Mouse (Mus musculus) lung, postnatal 36 days (tissue): Measurements from ENCODE around the gene Mas1.

Experiments
- DNase-seq: peaks from one replicate; pipeline ENCODE4 v3.0.0; 2022; ENCODE audit warnings: mixed read lengths

The Mas1 gene

DNA sequence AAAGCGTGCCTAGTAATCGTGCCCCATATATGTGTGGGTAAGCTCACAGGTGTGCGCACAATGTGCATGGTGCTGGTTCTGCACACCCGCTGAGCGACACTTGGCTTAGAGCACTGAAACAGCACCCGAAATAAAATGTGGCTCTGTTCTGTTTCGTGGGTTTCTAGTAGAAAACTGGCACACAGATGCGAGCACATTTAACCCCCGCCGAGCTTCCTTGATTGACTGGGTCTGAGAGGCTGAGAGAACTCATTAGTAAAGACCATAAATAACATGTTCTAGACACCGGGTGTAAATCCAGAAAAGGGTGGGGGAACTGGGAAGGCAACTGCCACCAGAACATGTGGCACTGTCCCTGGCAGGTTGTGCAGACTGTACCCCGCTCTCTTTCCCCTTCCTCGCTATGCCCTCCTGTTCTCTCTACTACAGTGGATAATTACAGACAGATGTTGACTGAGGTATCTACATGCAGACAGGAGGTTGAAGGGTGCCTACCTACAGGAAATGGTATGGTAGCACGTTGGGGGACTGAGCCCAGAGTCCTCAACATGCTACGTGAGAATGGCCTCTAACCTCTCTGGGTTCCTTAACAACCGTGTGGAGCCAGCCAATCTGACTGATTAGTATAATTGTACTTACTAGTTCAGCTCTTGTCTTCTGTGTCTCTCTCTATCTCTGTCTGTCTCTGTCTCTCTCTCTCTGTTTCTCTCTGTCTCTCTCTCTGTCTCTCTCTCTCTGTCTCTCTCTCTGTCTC, 4.5 kb upstream of the Mas1 start:
- DNase-seq, result no peak

- no peak for DNase-seq
These were observed 697 bp upstream of the Mas1 start for GRCm38 (mm10) chr17:12868640-12869039.

DNA sequence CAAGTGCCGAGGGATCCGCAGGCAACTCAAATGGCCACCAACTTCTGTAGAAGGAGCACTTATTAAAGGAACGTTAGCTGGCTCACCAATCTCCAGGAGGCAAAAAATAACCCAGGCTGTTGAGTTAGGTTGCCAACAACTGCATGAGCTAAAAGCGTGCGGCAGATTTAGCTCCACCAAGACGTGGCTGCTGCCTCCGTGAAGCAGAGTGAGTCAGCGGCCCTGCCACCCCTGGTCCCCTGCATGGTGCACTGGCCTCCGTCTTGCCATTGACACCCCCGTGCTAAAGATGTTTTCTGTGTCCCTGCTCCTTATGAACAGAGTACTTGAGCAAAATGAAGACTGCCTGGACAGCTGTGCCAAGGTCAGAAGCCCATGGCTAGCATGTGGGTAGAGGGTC, 1.1 kb downstream of the Mas1 start:
- DNase-seq, result no peak

GRCm38 (mm10) chr17:12865407-12865806, 2.5 kb downstream of the Mas1 start:
- DNase-seq, result no peak

DNA sequence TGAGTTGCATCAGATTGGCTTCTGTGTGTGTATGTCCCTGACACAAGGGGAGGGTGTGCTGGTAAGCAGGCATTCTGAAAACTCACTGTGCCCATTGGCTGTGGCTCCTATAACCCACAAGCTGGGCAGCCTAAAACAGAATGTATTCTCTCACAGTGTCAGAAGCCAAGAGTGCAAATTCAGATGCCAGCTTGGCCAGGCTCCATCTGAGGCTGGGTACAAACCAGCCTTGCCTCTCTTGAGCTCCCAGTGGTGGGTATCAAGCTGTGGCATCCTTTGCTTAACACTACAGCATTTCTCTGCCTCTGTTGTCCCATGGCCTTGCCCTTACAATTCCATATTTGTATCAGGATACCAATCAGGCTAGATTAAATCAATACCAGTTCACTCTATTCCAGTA, 3.8 kb downstream of the Mas1 start:
- DNase-seq, result no peak

DNA sequence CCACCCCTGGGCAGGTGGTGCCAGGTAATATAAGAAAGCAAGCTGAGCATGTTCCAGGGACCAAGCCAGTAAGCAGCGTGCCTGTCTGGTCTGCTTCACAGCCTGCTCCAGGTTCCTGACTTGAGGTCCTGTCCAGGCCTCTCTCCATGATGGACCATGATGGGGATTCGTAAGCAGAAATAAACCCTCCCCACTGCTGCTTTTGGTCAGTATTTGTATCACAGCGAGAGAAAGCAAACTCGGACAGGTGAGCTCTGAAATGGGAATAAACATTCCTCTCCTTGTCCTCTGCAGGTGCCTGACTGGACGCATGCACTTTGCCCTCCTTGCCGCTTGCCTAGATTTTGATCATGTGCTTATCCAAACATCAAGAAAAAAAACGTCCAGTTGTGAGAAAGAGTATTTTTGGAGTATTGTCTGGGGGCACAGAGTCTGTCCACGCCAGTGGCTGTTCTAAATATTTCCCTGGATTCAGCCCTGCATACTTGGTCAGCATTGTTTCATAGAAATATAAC, 8.9 kb downstream of the Mas1 start:
- DNase-seq, result no peak

GRCm38 (mm10) chr17:12858072-12858471, 9.9 kb downstream of the Mas1 start:
- peak; percentile 22 for DNase-seq

- no peak for DNase-seq
These were observed 10.5 kb downstream of the Mas1 start for GRCm38 (mm10) chr17:12857395-12857794.

- DNase-seq, result no peak
These were observed 13.6 kb downstream of the Mas1 start for GRCm38 (mm10) chr17:12854386-12854785.

GRCm38 (mm10) chr17:12853821-12854220, 14.1 kb downstream of the Mas1 start:
- no peak for DNase-seq

DNA sequence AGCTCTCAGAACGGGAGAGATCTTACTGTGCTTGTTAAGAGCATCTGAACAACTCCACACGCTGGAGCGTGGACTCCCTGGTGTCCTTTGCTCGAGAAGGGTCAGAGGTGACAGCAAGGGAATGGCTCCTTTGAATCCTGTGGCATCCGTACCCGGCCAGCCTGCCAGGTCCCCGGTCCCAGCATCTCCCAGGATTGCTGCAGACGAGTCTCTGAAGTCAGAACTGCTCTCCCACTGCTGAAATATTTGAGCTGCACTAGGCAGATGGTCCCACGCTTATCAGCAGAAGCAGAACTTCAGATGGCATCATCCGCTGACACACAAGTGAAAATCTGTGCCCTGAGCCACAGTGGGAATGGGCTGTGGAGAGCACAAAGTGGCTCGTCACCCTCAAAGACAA, 16.3 kb downstream of the Mas1 start:
- DNase-seq, result no peak

GRCm38 (mm10) chr17:12849778-12850382, 18.1 kb downstream of the Mas1 start:
- no peak for DNase-seq

GRCm38 (mm10) chr17:12847736-12848135, 20.2 kb downstream of the Mas1 start:
- no peak for DNase-seq

- no peak for DNase-seq
These were observed 21.5 kb downstream of the Mas1 start for GRCm38 (mm10) chr17:12846474-12846873.

DNA sequence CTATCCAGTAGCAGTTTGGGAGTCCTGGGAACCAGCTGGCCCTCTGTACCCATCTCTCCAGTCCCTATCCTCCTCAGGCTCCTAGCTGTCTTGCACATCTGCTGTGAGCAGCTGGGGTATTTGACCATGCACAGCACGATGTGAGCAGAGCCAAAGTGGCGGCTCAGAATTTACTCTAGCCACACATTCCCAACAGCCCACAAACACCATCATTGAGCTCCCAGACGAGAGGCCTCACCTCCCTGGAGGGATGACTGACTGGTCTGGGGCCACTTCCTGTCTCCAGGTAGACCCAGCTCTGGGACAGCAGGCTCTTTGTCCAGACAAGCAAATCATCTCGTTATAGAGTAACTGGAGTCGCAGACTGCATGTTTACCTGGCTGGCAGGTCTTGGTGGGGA, 22.1 kb downstream of the Mas1 start:
- no peak for DNase-seq

DNA sequence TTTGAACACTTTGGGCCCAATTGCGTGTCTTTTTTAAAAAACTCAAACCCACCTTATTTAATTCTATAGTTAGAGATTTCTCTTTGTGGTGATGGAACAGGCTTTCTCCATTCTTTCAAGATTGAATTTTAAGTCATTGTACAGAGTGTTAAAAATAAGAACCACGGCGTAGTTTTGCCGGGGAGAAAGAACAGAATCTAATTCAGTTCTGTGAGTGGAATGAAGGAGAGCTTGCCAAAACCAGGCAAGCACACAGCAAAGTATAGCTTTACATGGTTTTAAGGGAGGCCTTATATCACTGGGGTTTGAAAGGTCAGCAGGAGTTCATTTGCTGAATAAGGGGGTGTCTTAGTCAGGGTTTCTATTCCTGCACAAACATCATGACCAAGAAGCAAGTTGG, 23.4 kb downstream of the Mas1 start:
- DNase-seq, result no peak

- DNase-seq, result no peak
These were observed 24.1 kb downstream of the Mas1 start for GRCm38 (mm10) chr17:12843826-12844225.

- no peak for DNase-seq
These were observed 28.3 kb downstream of the Mas1 start for GRCm38 (mm10) chr17:12839475-12840267.

GRCm38 (mm10) chr17:12835738-12836137, 32.2 kb downstream of the Mas1 start:
- DNase-seq, result no peak

DNA sequence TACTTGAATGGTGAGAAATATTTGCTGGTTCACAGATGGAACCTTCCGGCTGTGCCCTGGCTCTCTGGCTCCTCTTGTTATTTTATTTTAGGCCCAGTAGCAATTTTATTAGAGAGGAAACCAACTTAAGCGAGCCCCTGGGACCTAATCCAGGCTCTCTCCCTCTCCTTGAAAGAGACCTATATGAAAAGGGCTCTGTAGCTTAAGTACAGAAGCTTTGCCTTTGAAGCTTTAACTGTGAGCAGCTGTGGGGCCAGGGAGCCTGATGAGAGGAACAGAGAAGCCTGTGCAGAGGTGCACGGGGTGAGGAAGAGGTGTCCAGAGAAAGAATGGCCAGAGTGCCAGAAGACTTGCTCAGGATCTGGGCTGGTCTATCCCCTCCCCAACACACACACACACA, 33.1 kb downstream of the Mas1 start:
- no peak for DNase-seq

DNA sequence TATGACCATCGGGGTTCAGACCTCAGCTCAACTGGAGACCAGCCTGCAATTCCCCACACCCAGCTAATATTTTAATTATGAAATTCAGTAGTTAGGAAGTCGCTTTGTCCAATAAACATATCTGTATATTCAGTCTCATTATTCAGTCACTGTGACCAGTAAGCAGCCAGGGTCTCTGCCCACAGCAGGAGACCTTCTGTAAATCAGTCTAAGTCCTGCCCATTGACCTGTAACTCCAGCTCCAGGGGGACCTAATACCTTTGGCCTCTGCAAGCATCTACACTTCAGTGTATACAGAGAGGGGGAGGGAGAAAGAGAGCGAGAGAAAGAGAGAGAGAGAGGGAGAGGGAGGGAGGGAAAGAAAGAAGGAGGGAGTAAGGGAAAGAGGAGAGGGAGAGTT, 33.6 kb downstream of the Mas1 start:
- DNase-seq, result no peak

GRCm38 (mm10) chr17:12832657-12833056, 35.3 kb downstream of the Mas1 start:
- no peak for DNase-seq

- peak; percentile 54 for DNase-seq
These were observed 35.7 kb downstream of the Mas1 start for GRCm38 (mm10) chr17:12832231-12832630.

DNA sequence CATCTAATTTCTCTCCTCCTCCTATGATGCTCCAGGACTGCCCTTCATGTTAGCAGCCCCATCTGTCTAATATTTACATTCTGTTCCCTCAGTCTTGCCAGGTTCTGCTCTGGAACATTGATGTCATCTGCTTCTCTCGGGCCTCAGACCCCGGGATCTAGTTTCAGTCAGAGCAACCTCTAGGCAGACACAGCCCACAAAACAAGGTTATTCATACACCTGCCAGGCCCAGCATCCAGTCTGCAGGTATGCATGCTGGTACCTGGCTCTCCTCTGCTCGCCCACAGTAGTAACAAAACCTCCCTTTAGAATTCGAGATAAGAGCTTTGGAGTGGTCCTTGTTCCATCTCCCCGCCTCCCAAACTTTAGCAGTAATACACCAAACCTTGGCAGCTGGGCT, 37.6 kb downstream of the Mas1 start:
- DNase-seq, result peak; percentile 16
